Mouse (Mus musculus): Measurements from ENCODE around the gene Itga10.
"Not testable (repeated sequence)": the region's sequence is repeated elsewhere in the genome, so short reads cannot be mapped to it uniquely, and the experiment has no call there.

Gene Itga10

GRCm38 (mm10) chr3:96634928-96635879, 10.2 kb upstream of the Itga10 start, which contains the start of the genes Pex11b and Gm42957:
TSS of gene Pex11b (plus strand) at chr3:96635376.
TSS of gene Gm42957 (plus strand) at chr3:96635474.
- peak; percentile 90 to 95 for DNase-seq

GRCm38 (mm10) chr3:96635906-96636305, 9.5 kb upstream of the Itga10 start:
- DNase-seq, result no peak

GRCm38 (mm10) chr3:96636448-96636847, 8.9 kb upstream of the Itga10 start:
- DNase-seq, result peak in 1 of 2 experiments; percentile 19

- DNase-seq, result peak; percentile 69 to 87
Observed at GRCm38 (mm10) chr3:96639219-96639618, 6.2 kb upstream of the Itga10 start.

GRCm38 (mm10) chr3:96647365-96647764, 2.0 kb downstream of the Itga10 start:
- DNase-seq, result no peak

GRCm38 (mm10) chr3:96660901-96661300, 15.5 kb downstream of the Itga10 start:
- DNase-seq, result no peak

GRCm38 (mm10) chr3:96662731-96663316, 17.4 kb downstream of the Itga10 start:
- DNase-seq, result no peak

- peak; percentile 79 to 91 for DNase-seq
Observed at GRCm38 (mm10) chr3:96663432-96664239, 18.3 kb downstream of the Itga10 start.

- not testable (repeated sequence) for DNase-seq
Observed at GRCm38 (mm10) chr3:96665732-96666363, 20.5 kb downstream of the Itga10 start.

- DNase-seq, result peak; percentile 46 to 56
Observed at GRCm38 (mm10) chr3:96666916-96667315, 21.5 kb downstream of the Itga10 start.

- peak; percentile 30 to 60 for DNase-seq
Observed at GRCm38 (mm10) chr3:96667316-96667715, 21.9 kb downstream of the Itga10 start.

- DNase-seq, result no peak
Observed at GRCm38 (mm10) chr3:96668424-96669067, 23.2 kb downstream of the Itga10 start.

GRCm38 (mm10) chr3:96669727-96670468, 24.5 kb downstream of the Itga10 start, which contains the start of gene Ankrd35:
TSS of gene Ankrd35 (plus strand) at chr3:96670131.
- peak; percentile 87 to 88 for DNase-seq

GRCm38 (mm10) chr3:96671519-96671918, 26.1 kb downstream of the Itga10 start:
- no peak for DNase-seq

GRCm38 (mm10) chr3:96673514-96673913, 28.1 kb downstream of the Itga10 start:
- no peak for DNase-seq

- DNase-seq, result no peak
Observed at GRCm38 (mm10) chr3:96674442-96674841, 29.1 kb downstream of the Itga10 start.

GRCm38 (mm10) chr3:96675171-96675570, 29.8 kb downstream of the Itga10 start:
- no peak for DNase-seq

GRCm38 (mm10) chr3:96675690-96676089, 30.3 kb downstream of the Itga10 start:
- DNase-seq, result no peak

- no peak for DNase-seq
Observed at GRCm38 (mm10) chr3:96678456-96678855, 33.1 kb downstream of the Itga10 start.

- no peak for DNase-seq
Observed at GRCm38 (mm10) chr3:96679159-96679674, 33.8 kb downstream of the Itga10 start.
